Mouse (Mus musculus) liver, embryonic 14.5 days (tissue): ENCODE measurements around the gene Rdh8. TPM values are rescaled to one million over a fixed set of nuclear protein-coding genes. Genes with fewer than 3 reads are reported as not detected.

Experiments
- ATAC-seq: fragments of 200-750 bp; cut with Nextera tagmentation; 2 replicates; pipeline ENCODE4 v1.8.0; 2017; ENCODE audit warnings: moderate number of reproducible peaks, mild to moderate bottlenecking, moderate library complexity; ENCODE audit not compliant: insufficient read depth
- DNase-seq, 3 experiments: peaks; one replicate each; pipeline ENCODE4 v3.0.0-alpha.2; 2012 to 2013; ENCODE audit warnings: low read depth in 3 of 3, low spot score in 3 of 3
- H3K27ac ChIP-seq: fragments of 300-500 bp; sonication (generic); 2 replicates; pipeline ENCODE4 v1.5.1; 2014; ENCODE audit warnings: moderate library complexity, mild to moderate bottlenecking, control low read depth, inconsistent platforms
- H3K27me3 ChIP-seq: fragments of 300-500 bp; sonication (generic); 2 replicates; pipeline ENCODE4 v1.6.1; 2014; ENCODE audit warnings: mild to moderate bottlenecking, low read length, moderate library complexity; ENCODE audit not compliant: control insufficient read depth, insufficient read depth
- H3K36me3 ChIP-seq: fragments of 300-500 bp; sonication (generic); replicated peaks from 2 replicates; pipeline ENCODE4 v1.6.1; 2014; ENCODE audit warnings: low read depth; ENCODE audit not compliant: control insufficient read depth, insufficient read depth
- H3K4me1 ChIP-seq, 2 experiments: fragments of 200-500 bp in 1 of 2; fragments of 300-500 bp in 1 of 2; sonication (generic) in 1 of 2; replicated peaks; 2 replicates each; pipeline ENCODE4 v1.6.1; 2012 to 2014; ENCODE audit warnings: antibody characterized with exemption in 1 of 2, inconsistent platforms in 1 of 2, low read length in 1 of 2; ENCODE audit not compliant: control insufficient read depth in 2 of 2, insufficient read depth in 2 of 2
- H3K4me2 ChIP-seq: fragments of 300-500 bp; sonication (generic); 2 replicates; pipeline ENCODE4 v1.6.1; 2014; ENCODE audit warnings: low read depth, mild to moderate bottlenecking, control low read depth, moderate library complexity
- H3K4me3 ChIP-seq, 2 experiments: fragments of 200-500 bp in 1 of 2; fragments of 300-500 bp in 1 of 2; sonication (generic) in 1 of 2; 2 replicates each; pipeline ENCODE4 v1.5.1; 2012 to 2014; ENCODE audit warnings: low read depth in 2 of 2, low read length in 2 of 2, mild to moderate bottlenecking in 2 of 2, control low read depth in 1 of 2, inconsistent platforms in 1 of 2, moderate library complexity in 1 of 2; ENCODE audit not compliant: insufficient read depth in 1 of 2
- H3K9ac ChIP-seq: fragments of 300-500 bp; sonication (generic); replicated peaks from 2 replicates; pipeline ENCODE4 v1.6.1; 2014; ENCODE audit warnings: mild to moderate bottlenecking, control low read depth, moderate library complexity
- H3K9me3 ChIP-seq: fragments of 300-500 bp; sonication (generic); 2 replicates; pipeline ENCODE4 v1.6.1; 2016; ENCODE audit warnings: low read length, mixed read lengths; ENCODE audit not compliant: control insufficient read depth
- CTCF ChIP-seq: IDR thresholded peaks from 2 replicates; pipeline ENCODE4 v1.5.1; 2016; ENCODE audit warnings: antibody characterized with exemption, low read depth, control low read depth
- EP300 ChIP-seq: IDR thresholded peaks from 2 replicates; pipeline ENCODE4 v1.6.1; 2016; ENCODE audit warnings: antibody characterized with exemption, low read depth
- WGBS: fragments of 180-500 bp; shearing (Covaris S2); extraction: QIAGEN DNeasy Blood & Tissue Kit; methylation state at CpG from one replicate; pipeline ENCODE4 v1.1.7; 2014; ENCODE audit not compliant: insufficient replicate concordance; 5-methylcytosine and 5-hydroxymethylcytosine counted together
- polyA plus RNA-seq, 2 experiments: library from polyadenylated mRNA; depleted of rRNA in 1 of 2; stranded (reverse) in 1 of 2; unstranded in 1 of 2; fragments of >200 nt; fragmentation: Nextera tagmentation in 1 of 2; extraction: Ambion mirVana in 1 of 2; gene quantifications; 2 replicates each; pipeline versions ENCODE4 v1.2.1 to v1.2.3; 2012 to 2014

Rdh8 gene
- polyA plus RNA-seq (2012; rRNA removed) (not detected in 2 replicates), polyA plus RNA-seq (2014; fragmentation: Nextera tagmentation; extraction: Ambion mirVana) (not detected in 2 replicates)

- Histone ChIP-seq H3K27ac (no peak within 1 kb of the TSS), H3K9me3 (no peaks in the 10 kb centered on the region), H3K27me3 (no peaks in the 10 kb centered on the region; the same call in 1 of the 2 replicates), H3K4me1 (no peaks in the 10 kb centered on the region), H3K4me2 (no peak within 1 kb of the TSS), H3K9ac (no peak within 1 kb of the TSS), H3K36me3 (no peaks in the 10 kb centered on the region), H3K4me3 (no peak within 1 kb of the TSS)
- TF ChIP-seq CTCF (no peak), EP300 (no peak)
- WGBS = 69% methylated on average over 6 of the region's 6 CpGs
- DNase-seq (no peak), ATAC-seq (no peak)
These were observed at the start of gene Rdh8 for GRCm38 (mm10) chr9:20818236-20818635. Gene Rdh8, plus strand, starts transcription at chr9:20818503.

- H3K27me3 ChIP-seq = no peaks in the 10 kb centered on the region
- WGBS = 50% methylated on average over 3 of the region's 3 CpGs
- H3K4me3 ChIP-seq = no peak overlapping the region
- H3K4me1 ChIP-seq = no peaks in the 10 kb centered on the region
- TF ChIP-seq EP300 (no peak), CTCF (no peak)
- no peak overlapping the region for H3K9ac ChIP-seq
- DNase-seq (no peak), ATAC-seq (no peak)
- no peak overlapping the region for H3K4me2 ChIP-seq
- no peak overlapping the region for H3K27ac ChIP-seq
- no peaks in the 10 kb centered on the region for H3K36me3 ChIP-seq
- no peaks in the 10 kb centered on the region for H3K9me3 ChIP-seq
These were observed 37.0 kb upstream of the Rdh8 start for GRCm38 (mm10) chr9:20781286-20781685.

GRCm38 (mm10) chr9:20785055-20785454 lies 33.2 kb upstream of the Rdh8 start:
- DNase-seq = no peak
- Histone ChIP-seq H3K4me2 (no peak overlapping the region), H3K36me3 (no peaks in the 10 kb centered on the region), H3K4me3 (no peak overlapping the region), H3K27ac (no peak overlapping the region), H3K9ac (no peak overlapping the region), H3K27me3 (no peaks in the 10 kb centered on the region), H3K9me3 (no peaks in the 10 kb centered on the region), H3K4me1 (no peaks in the 10 kb centered on the region; a peak in 1 of 4 replicates)
- TF ChIP-seq EP300 = no peak
- TF ChIP-seq CTCF = no peak
- 60% methylated on average over 6 of the region's 6 CpGs for WGBS
- no peak for ATAC-seq

GRCm38 (mm10) chr9:20787992-20788391 lies 30.3 kb upstream of the Rdh8 start:
- H3K9me3 ChIP-seq = no peaks in the 10 kb centered on the region
- peak; percentile 33; the same call in 1 of the 2 replicates for TF ChIP-seq CTCF
- TF ChIP-seq EP300 = no peak
- no peaks in the 10 kb centered on the region; a peak in 1 of 4 replicates for H3K4me1 ChIP-seq
- no peaks in the 10 kb centered on the region for H3K27me3 ChIP-seq
- H3K9ac ChIP-seq = no peak overlapping the region
- H3K4me3 ChIP-seq = no peak overlapping the region
- 58% methylated on average over 8 of the region's 8 CpGs for WGBS
- DNase-seq (no peak), ATAC-seq (no peak)
- no peak overlapping the region for H3K4me2 ChIP-seq
- H3K27ac ChIP-seq = no peak overlapping the region
- no peaks in the 10 kb centered on the region for H3K36me3 ChIP-seq

- no peak for ATAC-seq
- no peak for TF ChIP-seq CTCF
- no peak for TF ChIP-seq EP300
- no peak overlapping the region for H3K4me2 ChIP-seq
- H3K4me3 ChIP-seq = no peak overlapping the region
- H3K4me1 ChIP-seq = peaks cover 0 to 4% of the 10 kb centered on the region in 2 experiments; a peak in 2 of 4 replicates
- H3K36me3 ChIP-seq = no peaks in the 10 kb centered on the region
- no peak overlapping the region for H3K27ac ChIP-seq
- no peak overlapping the region for H3K9ac ChIP-seq
- no peak for DNase-seq
- H3K9me3 ChIP-seq = no peaks in the 10 kb centered on the region
- WGBS = 40% methylated on average over 3 of the region's 4 CpGs
- no peaks in the 10 kb centered on the region for H3K27me3 ChIP-seq
These were observed 28.7 kb upstream of the Rdh8 start for GRCm38 (mm10) chr9:20789651-20790050.
